Comparison of ENCODE assay signal across 8 mouse cellular contexts in genomic region chr6:56798152-56798465, GRCm38 (mm10). TPM values are rescaled to one million over a fixed set of nuclear protein-coding genes. Genes with fewer than 3 reads are reported as not detected.
DNase-seq lines count a peak whose midpoint lies in the region; ATAC-seq and TF ChIP-seq lines count a peak whose summit lies in the region.

No protein-coding gene starts in this region.

- in situ Hi-C loops in Patski (cut with MboI; ENCODE audit: low pct_unique_long_range_greater_than_20kb): no loop called here

- H3K4me1 ChIP-seq in kidney, embryonic 14.5 days (ENCODE audit: control insufficient read depth, insufficient read depth, low read length): peaks cover 17% of the 10 kb centered on the region
- H3K4me1 ChIP-seq in hindbrain, embryonic 11.5 days (replicated peaks; ENCODE audit: control insufficient read depth, insufficient read depth, low read length): no peaks in the 10 kb centered on the region; the same call in 1 of the 2 replicates
- peaks cover 13% of the 10 kb centered on the region; the same call in 1 of the 2 replicates for H3K4me1 ChIP-seq in midbrain, embryonic 11.5 days (ENCODE audit: control insufficient read depth, insufficient read depth, low read length)

- intact Hi-C loops in left cerebral cortex, postnatal 4 days (cut with DNase I): no loop called here

- H3K9me3 ChIP-seq in kidney, embryonic 14.5 days (ENCODE audit: control insufficient read depth, low read length): no peaks in the 10 kb centered on the region
- H3K9me3 ChIP-seq in hindbrain, embryonic 11.5 days (ENCODE audit: control insufficient read depth, low read length): no peaks in the 10 kb centered on the region
- H3K9me3 ChIP-seq in midbrain, embryonic 11.5 days (ENCODE audit: control insufficient read depth, low read length): no peaks in the 10 kb centered on the region

- H3K9ac ChIP-seq in kidney, embryonic 14.5 days (ENCODE audit: low read depth, low read length): peak overlapping the region; percentile 90
- H3K9ac ChIP-seq in hindbrain, embryonic 11.5 days (ENCODE audit: low read depth, low read length): peak overlapping the region; percentile 94
- H3K9ac ChIP-seq in midbrain, embryonic 11.5 days (ENCODE audit: low read length): peak overlapping the region; percentile 94

- no peak for TF ChIP-seq CTCF in Patski (IDR thresholded peaks at IDR 0.05)

- POLR2A ChIA-PET in Patski (lab: Charles Lee): interaction anchor here (1.0 kb wide), 1 partner anchor 125 kb away, joined by 3 read pairs; no protein-coding TSS in a partner anchor

- H3K27ac ChIP-seq in kidney, embryonic 14.5 days (ENCODE audit: low read depth, low read length): peak overlapping the region; percentile 99
- H3K27ac ChIP-seq in hindbrain, embryonic 11.5 days (ENCODE audit: low read depth, low read length): peak overlapping the region; percentile 99
- peak overlapping the region; percentile 98 for H3K27ac ChIP-seq in midbrain, embryonic 11.5 days (ENCODE audit: low read depth, low read length)

- WGBS in kidney, embryonic 14.5 days: 19% methylated on average over 8 of the region's 8 CpGs
- 20% methylated on average over 8 of the region's 8 CpGs for WGBS in hindbrain, embryonic 11.5 days
- 23% methylated on average over 8 of the region's 8 CpGs for WGBS in midbrain, embryonic 11.5 days

- H3K4me3 ChIP-seq in kidney, embryonic 14.5 days (ENCODE audit: low read length): peak overlapping the region; percentile 70
- H3K4me3 ChIP-seq in hindbrain, embryonic 11.5 days (ENCODE audit: low read depth, low read length): peak overlapping the region; percentile 61
- peak overlapping the region; percentile 82 for H3K4me3 ChIP-seq in midbrain, embryonic 11.5 days (ENCODE audit: low read depth, low read length)

- DNase-seq in kidney, postnatal 10 days: no peak
- no peak for DNase-seq in Patski (ENCODE audit: low read depth, low spot score)
- DNase-seq in hindbrain, embryonic 11.5 days (ENCODE audit: low spot score): no peak
- DNase-seq in midbrain, embryonic 11.5 days (ENCODE audit: low spot score, missing footprints): no peak
- DNase-seq in left cerebral cortex, postnatal 4 days: no peak
- DNase-seq in adrenal gland, postnatal 10 days: no peak

- CTCF ChIA-PET in Patski (lab: Charles Lee): no interaction called here

- ATAC-seq in kidney, embryonic 14.5 days (ENCODE audit: low FRiP score, low TSS enrichment): no peak
- ATAC-seq in Patski: peak; percentile 17
- ATAC-seq in hindbrain, embryonic 11.5 days (ENCODE audit: low FRiP score): no peak
- ATAC-seq in midbrain, embryonic 11.5 days (ENCODE audit: low FRiP score): no peak; the same call in 1 of the 2 replicates
- no peak; the same call in 1 of the 2 replicates for ATAC-seq in cerebellum, adult (ENCODE audit: insufficient number of reproducible peaks, low FRiP score, low TSS enrichment)

- no peaks in the 10 kb centered on the region for H3K27me3 ChIP-seq in kidney, embryonic 14.5 days (ENCODE audit: control insufficient read depth, insufficient read depth, low read length)
- no peaks in the 10 kb centered on the region for H3K27me3 ChIP-seq in Patski
- H3K27me3 ChIP-seq in hindbrain, embryonic 11.5 days (ENCODE audit: control insufficient read depth, insufficient read depth, low read length): no peaks in the 10 kb centered on the region
- H3K27me3 ChIP-seq in midbrain, embryonic 11.5 days (ENCODE audit: control insufficient read depth, insufficient read depth, low read length): no peaks in the 10 kb centered on the region

- H3K4me2 ChIP-seq in kidney, embryonic 14.5 days (replicated peaks; ENCODE audit: low read depth, low read length): peak overlapping the region; percentile 66
- peak overlapping the region; percentile 61 for H3K4me2 ChIP-seq in hindbrain, embryonic 11.5 days (replicated peaks; ENCODE audit: low read depth, low read length)
- peak overlapping the region; percentile 78 for H3K4me2 ChIP-seq in midbrain, embryonic 11.5 days

- no peaks in the 10 kb centered on the region for H3K36me3 ChIP-seq in kidney, embryonic 14.5 days (ENCODE audit: control insufficient read depth, insufficient read depth, low read length)
- H3K36me3 ChIP-seq in hindbrain, embryonic 11.5 days (ENCODE audit: control insufficient read depth, insufficient read depth, low read length): no peaks in the 10 kb centered on the region
- H3K36me3 ChIP-seq in midbrain, embryonic 11.5 days (ENCODE audit: control insufficient read depth, insufficient read depth, low read length): no peaks in the 10 kb centered on the region

RNA-seq across cellular contexts. Expression of gene Kbtbd2, which starts 0.5 kb away (rescaled TPM):
- polyA plus RNA-seq in kidney, embryonic 14.5 days (2014; fragmentation: Nextera tagmentation; extraction: Ambion mirVana): 20.4 and 38.3 TPM in 2 replicates
- polyA plus RNA-seq in Patski (2021): 27.7 TPM
- polyA plus RNA-seq in hindbrain, embryonic 11.5 days (2014; fragmentation: Nextera tagmentation; extraction: Ambion mirVana): 37.4 and 39.7 TPM in 2 replicates
- polyA plus RNA-seq in midbrain, embryonic 11.5 days (2014; fragmentation: Nextera tagmentation; extraction: Ambion mirVana): 29.6 and 36.1 TPM in 2 replicates
- total RNA-seq in left cerebral cortex, postnatal 4 days (2021): 10 to 100 TPM; 46.5 to 51.0 TPM
- 10 to 100 TPM; 36.2 to 36.7 TPM for total RNA-seq in adrenal gland, postnatal 10 days (2021)

RNA-seq across cellular contexts. Expression of gene Fkbp9, which starts 33.8 kb away (rescaled TPM):
- 56.1 and 103 TPM in 2 replicates for polyA plus RNA-seq in kidney, embryonic 14.5 days (2014; fragmentation: Nextera tagmentation; extraction: Ambion mirVana)
- 169 TPM for polyA plus RNA-seq in Patski (2021)
- polyA plus RNA-seq in hindbrain, embryonic 11.5 days (2014; fragmentation: Nextera tagmentation; extraction: Ambion mirVana): 55.4 and 61.4 TPM in 2 replicates
- 55.3 and 57.4 TPM in 2 replicates for polyA plus RNA-seq in midbrain, embryonic 11.5 days (2014; fragmentation: Nextera tagmentation; extraction: Ambion mirVana)
- 10 to 100 TPM; 33.7 to 34.0 TPM for total RNA-seq in left cerebral cortex, postnatal 4 days (2021)
- 10 to 100 TPM; 92.6 to 92.7 TPM for total RNA-seq in adrenal gland, postnatal 10 days (2021)
